Mouse (Mus musculus) cortical plate, adult 2 months (tissue): ENCODE measurements at regions not wholly inside any gene's neighbourhood (a gene's known extent, or its start where the extent isn't known, plus 50 kb on each side); places are given as distances from the start of the nearest gene placed in this dataset.

Experiments used
- H3K27ac ChIP-seq: fragments of 200-500 bp; 2 replicates; pipeline ENCODE4 v1.5.1; 2012; ENCODE audit warnings: low read length, control low read depth, inconsistent platforms; ENCODE audit not compliant: insufficient read depth
- H3K4me1 ChIP-seq: fragments of 200-500 bp; 2 replicates; pipeline ENCODE4 v1.6.1; 2011; ENCODE audit warnings: low read length; ENCODE audit not compliant: control insufficient read depth, insufficient read depth
- H3K4me3 ChIP-seq: fragments of 200-500 bp; 2 replicates; pipeline ENCODE4 v1.5.1; 2011; ENCODE audit warnings: mild to moderate bottlenecking, low read length, control low read depth; ENCODE audit not compliant: insufficient read depth
- CTCF ChIP-seq: fragments of 200-500 bp; IDR thresholded peaks from 2 replicates; pipeline ENCODE4 v1.5.1; 2011; ENCODE audit warnings: mild to moderate bottlenecking, control low read depth, low read length; ENCODE audit not compliant: insufficient read depth; ENCODE audit errors: extremely low read depth
- POLR2A ChIP-seq: fragments of 200-500 bp; IDR thresholded peaks from 2 replicates; pipeline ENCODE4 v1.6.1; 2011; ENCODE audit warnings: mild to moderate bottlenecking, low read length, control low read depth; ENCODE audit not compliant: insufficient read depth; ENCODE audit errors: extremely low read depth

DNA sequence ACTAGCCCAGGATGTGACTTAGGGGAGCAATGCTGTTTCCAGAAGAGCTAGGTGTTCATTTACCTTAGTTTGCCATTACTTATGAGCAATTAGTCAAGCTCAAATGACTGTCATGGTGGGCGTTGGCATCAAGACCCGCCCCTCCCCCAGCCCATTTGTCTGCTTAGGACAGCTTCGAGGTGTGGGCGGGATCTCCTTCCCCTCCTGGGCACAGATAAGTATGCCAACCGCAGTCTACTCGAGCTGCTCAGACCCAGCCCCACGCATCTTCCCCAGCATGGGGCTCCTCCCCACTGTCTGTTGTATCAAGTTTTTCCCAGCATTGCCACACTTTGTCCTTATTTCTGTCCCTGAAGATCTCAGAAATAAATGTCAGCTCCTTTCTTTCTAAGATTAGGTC is 179.6 kb downstream of the Sp3 start:
- no peak overlapping the region for H3K4me3 ChIP-seq
- H3K4me1 ChIP-seq, result no peaks in the 10 kb centered on the region
- no peak overlapping the region for H3K27ac ChIP-seq
- TF ChIP-seq CTCF (no peak), POLR2A (no peak)

DNA sequence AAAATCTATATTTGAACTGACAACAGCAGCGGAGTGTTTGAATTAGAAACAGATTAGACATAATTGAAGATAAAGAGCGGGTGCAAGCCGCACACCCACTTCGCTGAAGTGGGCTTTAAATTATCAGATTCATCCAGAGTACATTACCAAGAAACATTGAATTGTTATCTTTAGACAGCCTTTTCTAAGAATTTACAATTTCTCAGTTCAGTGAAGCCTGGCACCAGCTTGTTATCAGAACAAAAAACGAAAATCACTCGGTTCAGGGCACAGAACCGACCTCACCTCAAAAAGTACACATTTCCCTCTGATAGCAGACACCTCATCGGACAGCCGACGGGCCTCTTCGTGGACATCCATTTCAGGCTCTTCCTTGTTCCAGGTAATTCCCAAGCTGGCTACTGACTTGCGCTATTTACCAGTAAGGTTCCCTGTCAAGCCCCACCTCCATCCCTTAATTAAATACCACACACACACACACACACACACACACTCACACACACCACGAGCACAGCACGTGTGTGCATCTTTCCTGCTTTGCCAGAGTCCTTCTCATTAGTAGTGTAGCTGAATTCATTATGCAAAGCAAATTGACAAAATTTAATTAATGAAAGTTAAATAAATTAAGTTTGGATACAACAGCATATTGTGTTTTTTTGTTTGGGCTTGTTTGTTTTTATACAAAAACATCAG is 166.8 kb downstream of the Sp3 start:
- Histone ChIP-seq H3K4me1 (no peaks in the 10 kb centered on the region), H3K27ac (no peak overlapping the region), H3K4me3 (no peak overlapping the region)
- TF ChIP-seq CTCF (no peak), POLR2A (no peak)

DNA sequence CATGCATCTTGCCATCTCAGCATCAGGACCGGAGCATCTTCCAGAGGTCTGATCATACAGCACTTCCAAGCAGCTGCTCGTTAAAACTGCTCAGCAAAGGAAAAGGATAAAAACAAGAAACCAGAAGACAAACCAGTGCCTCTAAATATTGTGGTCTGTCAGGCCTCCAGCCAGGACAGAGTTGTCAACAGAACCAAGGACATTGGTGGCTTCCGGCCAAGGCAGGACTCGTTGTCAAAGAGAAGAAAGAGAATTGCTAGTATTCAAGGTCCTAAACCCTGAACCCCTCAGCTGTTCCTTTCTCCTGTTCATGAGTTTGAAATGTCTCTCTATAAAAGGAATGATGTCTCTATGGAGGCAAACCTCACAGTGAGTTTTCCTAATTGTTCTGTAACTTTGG is 155.0 kb downstream of the Sp3 start:
- Histone ChIP-seq H3K27ac (no peak overlapping the region), H3K4me1 (no peaks in the 10 kb centered on the region), H3K4me3 (no peak overlapping the region)
- no peak for TF ChIP-seq POLR2A
- TF ChIP-seq CTCF, result no peak

DNA sequence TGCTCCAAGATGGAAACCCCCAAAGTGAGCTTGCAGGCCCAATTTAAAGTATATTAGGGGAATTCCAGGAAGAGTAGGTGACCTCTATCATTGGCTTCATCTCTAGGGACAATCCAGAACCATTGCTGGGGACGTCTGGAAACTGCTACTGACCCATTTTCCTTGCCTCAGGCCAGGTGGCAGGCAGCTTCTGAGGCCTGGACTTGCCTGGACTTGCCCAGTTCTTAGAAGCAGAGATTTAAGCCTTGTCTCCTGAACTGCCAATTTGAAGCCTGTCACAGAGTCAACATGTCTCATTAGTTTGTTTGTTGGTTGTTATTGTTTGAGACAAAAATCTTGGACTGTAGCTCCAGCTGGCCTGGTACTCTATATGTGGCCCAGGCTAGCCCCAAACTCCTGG is 151.1 kb downstream of the Sp3 start:
- no peak overlapping the region for H3K4me3 ChIP-seq
- H3K4me1 ChIP-seq, result no peaks in the 10 kb centered on the region
- no peak overlapping the region for H3K27ac ChIP-seq
- no peak for TF ChIP-seq POLR2A
- no peak for TF ChIP-seq CTCF

- H3K4me1 ChIP-seq, result no peaks in the 10 kb centered on the region
- no peak overlapping the region for H3K27ac ChIP-seq
- TF ChIP-seq CTCF (no peak), POLR2A (no peak)
- no peak overlapping the region for H3K4me3 ChIP-seq
Observed at GRCm38 (mm10) chr2:72832770-72833169, 147.5 kb downstream of the Sp3 start.

- TF ChIP-seq CTCF (no peak), POLR2A (no peak)
Observed at GRCm38 (mm10) chr2:72838085-72838727, 142.0 kb downstream of the Sp3 start.

GRCm38 (mm10) chr2:72839673-72840072 is 140.6 kb downstream of the Sp3 start:
- Histone ChIP-seq H3K4me3 (no peak overlapping the region), H3K4me1 (peaks cover 5% of the 10 kb centered on the region), H3K27ac (no peak overlapping the region)
- no peak for TF ChIP-seq CTCF
- no peak for TF ChIP-seq POLR2A

More at GRCm38 (mm10) chr2:72838085-72838727, 142.0 kb downstream of the Sp3 start:
- peaks cover 4% of the 10 kb centered on the region; the same call in 1 of the 2 replicates for H3K4me1 ChIP-seq
- no peak overlapping the region for H3K4me3 ChIP-seq
- no peak overlapping the region for H3K27ac ChIP-seq

- no peak overlapping the region for H3K27ac ChIP-seq
- no peak overlapping the region for H3K4me3 ChIP-seq
- TF ChIP-seq CTCF (no peak), POLR2A (no peak)
- H3K4me1 ChIP-seq, result peaks cover 5% of the 10 kb centered on the region
Observed at GRCm38 (mm10) chr2:72841367-72841766, 138.9 kb downstream of the Sp3 start.

GRCm38 (mm10) chr2:72843610-72844009 is 136.6 kb downstream of the Sp3 start:
- TF ChIP-seq CTCF (no peak), POLR2A (no peak)
- H3K4me1 ChIP-seq, result peaks cover 5% of the 10 kb centered on the region
- H3K27ac ChIP-seq, result no peak overlapping the region
- no peak overlapping the region for H3K4me3 ChIP-seq
